In genomic region chr14:84443761-84444160, GRCm38 (mm10) we compare ENCODE assay signal across 8 mouse cellular contexts. TPM values are rescaled to one million over a fixed set of nuclear protein-coding genes. Genes with fewer than 3 reads are reported as not detected.
DNase-seq lines count a peak whose midpoint lies in the region; ATAC-seq and TF ChIP-seq lines count a peak whose summit lies in the region.

No protein-coding gene starts in this region.

- H3K27ac ChIP-seq in gastrocnemius, adult 2 months = peak overlapping the region; percentile 58; the same call in 1 of the 2 replicates
- no peak overlapping the region for H3K27ac ChIP-seq in limb, embryonic 15.5 days
- no peak overlapping the region; the same call in 1 of the 2 replicates for H3K27ac ChIP-seq in stomach, embryonic 16.5 days (ENCODE audit: low read length)

- no peak for DNase-seq in gastrocnemius, adult 2 months
- no peak for DNase-seq in gastrocnemius, adult 8-10 months (ENCODE audit: low spot score in 2 of 2)
- DNase-seq in retina, embryonic 14.5 days (ENCODE audit: low spot score) = peak; percentile 28
- DNase-seq in retina, postnatal 1 day = no peak
- no peak for DNase-seq in left cerebral cortex, adult 18-20 months (ENCODE audit: low spot score in 2 of 2)
- no peak for DNase-seq in gastrocnemius, adult 18-20 months (ENCODE audit: low spot score)

- WGBS in limb, embryonic 15.5 days = 1% methylated on average over 13 of the region's 13 CpGs
- WGBS in stomach, embryonic 16.5 days = 2% methylated on average over 13 of the region's 13 CpGs

- ATAC-seq in limb, embryonic 15.5 days (ENCODE audit: insufficient number of reproducible peaks, low FRiP score, low TSS enrichment, low read depth) = no peak
- no peak for ATAC-seq in stomach, embryonic 16.5 days (ENCODE audit: insufficient read depth, low FRiP score)

- peaks cover 43% of the 10 kb centered on the region for H3K27me3 ChIP-seq in limb, embryonic 15.5 days
- H3K27me3 ChIP-seq in stomach, embryonic 16.5 days (ENCODE audit: control insufficient read depth, insufficient read depth, low read length) = peaks cover 34% of the 10 kb centered on the region

- no peak overlapping the region for H3K9ac ChIP-seq in limb, embryonic 15.5 days
- H3K9ac ChIP-seq in stomach, embryonic 16.5 days (ENCODE audit: low read length) = peak overlapping the region; percentile 57

- H3K36me3 ChIP-seq in limb, embryonic 15.5 days = no peaks in the 10 kb centered on the region
- no peaks in the 10 kb centered on the region for H3K36me3 ChIP-seq in stomach, embryonic 16.5 days (ENCODE audit: control insufficient read depth, insufficient read depth, low read length)

- TF ChIP-seq CTCF in gastrocnemius, adult 2 months (IDR thresholded peaks at IDR 0.05) = no peak

- H3K9me3 ChIP-seq in limb, embryonic 15.5 days = no peaks in the 10 kb centered on the region
- no peaks in the 10 kb centered on the region for H3K9me3 ChIP-seq in stomach, embryonic 16.5 days (replicated peaks; ENCODE audit: control insufficient read depth, low read length)

- H3K4me2 ChIP-seq in limb, embryonic 15.5 days = peak overlapping the region; percentile 93
- peak overlapping the region; percentile 88 for H3K4me2 ChIP-seq in stomach, embryonic 16.5 days (ENCODE audit: low read depth, low read length)

- peaks cover 47% of the 10 kb centered on the region for H3K4me1 ChIP-seq in limb, embryonic 15.5 days
- peaks cover 18% of the 10 kb centered on the region for H3K4me1 ChIP-seq in stomach, embryonic 16.5 days (ENCODE audit: control insufficient read depth, insufficient read depth, low read length)

- intact Hi-C loops in gastrocnemius, adult 2 months (cut with DNase I) = no loop called here

- H3K4me3 ChIP-seq in gastrocnemius, adult 2 months = peak overlapping the region; percentile 77
- H3K4me3 ChIP-seq in limb, embryonic 15.5 days = peak overlapping the region; percentile 57
- peak overlapping the region; percentile 62 for H3K4me3 ChIP-seq in stomach, embryonic 16.5 days (replicated peaks; ENCODE audit: low read length)

RNA-seq across cellular contexts. Expression of gene Pcdh17, which starts 0.4 kb away (rescaled TPM):
- under 1 TPM; 0.51 to 0.61 TPM for total RNA-seq in gastrocnemius, adult 2 months (2021)
- under 1 TPM; 0.34 to 0.56 (median 0.42) TPM for total RNA-seq in gastrocnemius, adult 8-10 months (2022)
- 4.1 and 5.3 TPM in 2 replicates for polyA plus RNA-seq in limb, embryonic 15.5 days (2015; fragmentation: Nextera tagmentation; extraction: Ambion mirVana)
- polyA plus RNA-seq in stomach, embryonic 16.5 days (2015; fragmentation: Nextera tagmentation; extraction: Ambion mirVana) = 5.9 and 7.1 TPM in 2 replicates
- total RNA-seq in left cerebral cortex, adult 18-20 months (2021) = 10 to 100 TPM; 26.1 to 30.5 TPM
- total RNA-seq in gastrocnemius, adult 18-20 months (2021) = under 1 TPM; 0.24 to 0.32 TPM

Comparison
In these comparisons a context has a peak if more than half of its experiments do, and no peak if none do; other contexts are left out.
1. RNA of gene Pcdh17, which starts 0.4 kb away (total RNA-seq): 26.1 to 30.5 TPM in left cerebral cortex, adult 18-20 months; 0.51 to 0.61 TPM in gastrocnemius, adult 2 months, 0.34 to 0.56 TPM in gastrocnemius, adult 8-10 months and 0.24 to 0.32 TPM in gastrocnemius, adult 18-20 months; every median in the first group is over 10 times any median in the second.
2. Peak in every context shown above with its lines, with median percentiles within 50 percentile points of each other: H3K4me3 ChIP-seq.